Mouse (Mus musculus): ENCODE measurements around the gene Dnah17. TPM values are rescaled to one million over a fixed set of nuclear protein-coding genes. Genes with fewer than 3 reads are reported as not detected.
A peak's percentile ranks its signal among the peaks of the same experiment; 100 is the strongest.

The Dnah17 gene
- total RNA-seq (2021), result under 1 TPM; 0.03 to 0.09 TPM
- long read RNA-seq, experiment 1, result 0 reads
- long read RNA-seq, experiment 2, result 0 reads

DNA sequence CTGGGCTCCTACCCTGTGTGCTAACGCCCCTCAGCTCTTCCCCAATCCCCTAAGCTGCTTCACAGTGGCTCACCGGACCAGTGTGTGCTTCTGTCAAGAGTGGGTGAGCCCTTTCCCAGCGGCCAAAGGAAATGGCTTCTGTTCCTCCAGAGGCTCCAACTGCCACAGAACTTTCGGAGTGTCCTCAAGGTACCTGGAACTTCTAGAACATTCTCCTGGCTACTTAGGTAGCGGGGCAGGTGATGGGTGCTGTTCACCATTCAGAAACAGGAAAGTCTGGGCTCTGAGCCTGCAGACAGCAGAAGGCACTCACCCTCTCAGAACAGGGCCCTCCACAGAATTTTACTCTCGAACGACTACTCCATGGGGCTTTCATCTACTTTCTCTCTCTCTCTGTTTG lies at the start of gene Dnah17:
Dnah17 (minus strand) TSS at position 101 of the 400 bp plus-strand sequence.
- no peak for DNase-seq

DNA sequence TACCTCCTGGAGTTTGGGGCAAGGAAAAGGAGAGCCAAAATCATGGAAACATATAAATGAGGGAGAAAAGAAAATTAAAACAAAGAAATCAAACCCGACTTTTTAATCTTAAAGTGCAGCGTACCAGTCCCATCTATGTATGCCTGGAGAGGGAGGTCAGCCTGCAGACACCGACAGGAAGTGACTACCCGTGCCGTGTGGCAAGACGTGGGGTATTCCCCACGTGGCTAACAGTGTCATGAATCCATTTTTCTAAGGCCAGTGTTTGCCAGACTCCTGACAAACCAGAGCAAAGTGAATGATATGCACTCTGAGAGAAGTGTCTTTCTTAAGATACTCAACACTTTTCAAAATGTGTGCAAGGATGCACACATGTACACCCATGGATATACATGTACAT lies 49.8 kb upstream of the Dnah17 start:
- no peak for DNase-seq

- DNase-seq, result no peak
Observed at GRCm38 (mm10) chr11:118178236-118178635, 47.8 kb upstream of the Dnah17 start.

GRCm38 (mm10) chr11:118174752-118175151 lies 44.3 kb upstream of the Dnah17 start:
- DNase-seq, result no peak

- no peak for DNase-seq
Observed at GRCm38 (mm10) chr11:118172768-118173167, 42.3 kb upstream of the Dnah17 start.

- DNase-seq, result no peak
Observed at GRCm38 (mm10) chr11:118170333-118170732, 39.9 kb upstream of the Dnah17 start.

GRCm38 (mm10) chr11:118168714-118169113 lies 38.3 kb upstream of the Dnah17 start:
- DNase-seq, result no peak

DNA sequence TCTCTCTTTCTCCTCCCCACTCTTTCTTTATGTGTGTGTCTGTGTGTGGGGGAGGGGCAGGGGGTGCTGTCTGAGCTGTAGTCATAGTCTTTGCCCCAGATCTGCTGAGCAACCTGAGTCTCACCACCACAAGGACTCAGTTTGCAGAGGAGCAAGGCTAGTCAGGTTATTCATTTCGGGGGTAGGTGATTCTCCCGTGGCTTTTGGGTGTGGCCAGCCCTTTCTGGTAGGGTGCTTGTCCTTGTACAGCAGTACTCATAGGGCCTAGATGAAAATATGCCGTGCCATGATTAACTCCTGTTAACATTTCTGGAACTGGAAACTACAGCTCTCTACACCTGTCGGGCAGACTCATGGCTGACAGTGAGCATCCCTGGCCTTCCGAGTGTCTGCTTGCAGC lies 36.2 kb upstream of the Dnah17 start:
- no peak for DNase-seq

- no peak for DNase-seq
Observed at GRCm38 (mm10) chr11:118165681-118166080, 35.2 kb upstream of the Dnah17 start.

DNA sequence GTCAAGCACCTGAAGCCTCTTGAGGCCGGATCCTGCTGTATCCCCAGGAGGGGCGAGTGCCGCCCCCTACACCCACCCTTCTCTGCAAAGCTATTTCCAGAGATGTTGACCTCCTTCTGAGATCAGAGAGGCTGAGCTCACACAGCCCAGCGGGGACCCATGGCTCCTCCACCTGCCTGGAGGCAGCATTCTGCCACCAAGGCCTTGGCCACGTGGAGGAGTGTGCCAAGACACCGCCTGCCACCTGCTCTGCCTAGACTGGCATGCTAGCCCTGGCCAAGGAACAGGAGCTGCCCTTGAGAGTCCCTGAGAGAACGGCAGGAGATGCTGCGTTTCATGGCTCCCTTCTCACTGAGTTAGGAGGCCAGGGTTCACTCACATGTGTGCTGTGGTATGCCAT lies 34.1 kb upstream of the Dnah17 start:
- DNase-seq, result no peak

GRCm38 (mm10) chr11:118162245-118162644 lies 31.8 kb upstream of the Dnah17 start:
- no peak for DNase-seq

DNA sequence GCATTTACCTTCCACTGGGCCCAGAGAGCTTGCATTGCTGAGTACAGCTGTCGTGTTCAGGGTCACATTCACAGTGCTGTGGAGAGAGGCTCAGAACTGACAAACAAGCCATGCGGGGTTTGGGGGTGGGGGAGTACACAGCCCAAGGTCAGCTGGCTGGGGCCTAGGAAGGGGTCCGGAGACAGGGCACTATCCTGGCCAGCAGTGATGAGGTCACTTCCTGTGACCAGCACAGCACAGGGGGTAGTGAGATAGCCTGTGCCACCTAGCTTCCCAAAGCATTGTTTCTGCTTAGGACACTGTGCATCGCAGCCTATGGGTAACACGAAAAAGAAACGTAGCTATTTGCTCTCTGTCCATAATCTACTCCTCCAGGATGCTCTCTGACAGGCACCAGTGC lies 30.8 kb upstream of the Dnah17 start:
- peak; percentile 38 for DNase-seq

GRCm38 (mm10) chr11:118160763-118161162 lies 30.3 kb upstream of the Dnah17 start:
- no peak for DNase-seq

GRCm38 (mm10) chr11:118158753-118159152 lies 28.3 kb upstream of the Dnah17 start:
- DNase-seq, result no peak

- DNase-seq, result no peak
Observed at GRCm38 (mm10) chr11:118156480-118157060, 26.1 kb upstream of the Dnah17 start.

DNA sequence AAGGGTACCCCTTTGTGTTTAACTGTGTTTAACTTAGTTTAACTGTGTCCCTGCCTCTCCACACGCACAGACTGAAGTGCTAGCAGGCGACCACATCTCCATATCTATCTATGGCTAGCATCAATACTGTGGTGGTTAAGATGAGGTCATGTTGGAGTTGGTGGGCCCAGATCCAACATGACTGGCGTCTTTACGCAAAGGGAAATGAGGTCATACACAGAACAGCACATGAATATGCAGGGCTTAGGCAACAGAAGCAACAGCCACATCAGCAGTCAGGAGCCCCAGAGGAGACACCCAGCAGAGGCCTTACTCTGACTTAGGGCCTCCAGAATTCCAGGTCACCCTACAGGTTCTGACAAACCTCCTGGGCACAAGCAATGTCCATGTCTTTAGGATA lies 22.5 kb upstream of the Dnah17 start:
- no peak for DNase-seq

DNA sequence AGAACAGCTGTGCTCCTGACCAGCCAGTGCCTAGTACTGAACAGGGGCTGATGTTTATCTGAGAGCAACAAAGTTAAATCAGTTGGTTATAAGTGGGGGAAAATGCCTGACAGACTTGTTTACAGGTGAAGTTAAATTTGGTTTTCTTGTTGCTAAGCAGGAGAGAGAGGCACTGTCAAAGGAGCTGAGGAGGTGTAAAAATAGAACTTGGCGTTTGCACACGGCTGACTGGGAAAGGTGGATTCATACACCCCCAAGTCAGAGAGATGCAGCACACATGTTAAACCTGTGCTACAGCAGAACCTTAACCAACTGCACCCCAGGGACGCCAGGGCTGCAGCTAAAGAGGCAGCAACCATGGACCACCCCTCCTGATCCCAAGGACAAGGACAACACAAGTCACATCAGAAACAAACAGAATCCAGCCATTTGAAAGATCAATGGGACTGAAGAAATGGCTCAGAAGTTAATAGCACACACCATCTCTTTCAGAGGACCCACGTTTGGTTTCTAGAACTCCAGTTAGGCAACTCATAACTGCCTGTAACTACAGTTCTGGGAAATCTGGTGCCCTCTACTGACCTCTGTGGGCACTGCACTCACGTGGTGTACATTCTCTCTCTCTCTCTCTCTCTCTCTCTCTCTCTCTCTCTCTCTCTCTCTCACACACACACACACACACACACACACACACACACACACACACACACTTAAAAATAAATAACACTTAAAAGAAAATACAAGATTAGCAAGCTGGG lies 21.2 kb upstream of the Dnah17 start:
- DNase-seq, result no peak

GRCm38 (mm10) chr11:118150115-118150701 lies 19.8 kb upstream of the Dnah17 start:
- DNase-seq, result peak; percentile 54

DNA sequence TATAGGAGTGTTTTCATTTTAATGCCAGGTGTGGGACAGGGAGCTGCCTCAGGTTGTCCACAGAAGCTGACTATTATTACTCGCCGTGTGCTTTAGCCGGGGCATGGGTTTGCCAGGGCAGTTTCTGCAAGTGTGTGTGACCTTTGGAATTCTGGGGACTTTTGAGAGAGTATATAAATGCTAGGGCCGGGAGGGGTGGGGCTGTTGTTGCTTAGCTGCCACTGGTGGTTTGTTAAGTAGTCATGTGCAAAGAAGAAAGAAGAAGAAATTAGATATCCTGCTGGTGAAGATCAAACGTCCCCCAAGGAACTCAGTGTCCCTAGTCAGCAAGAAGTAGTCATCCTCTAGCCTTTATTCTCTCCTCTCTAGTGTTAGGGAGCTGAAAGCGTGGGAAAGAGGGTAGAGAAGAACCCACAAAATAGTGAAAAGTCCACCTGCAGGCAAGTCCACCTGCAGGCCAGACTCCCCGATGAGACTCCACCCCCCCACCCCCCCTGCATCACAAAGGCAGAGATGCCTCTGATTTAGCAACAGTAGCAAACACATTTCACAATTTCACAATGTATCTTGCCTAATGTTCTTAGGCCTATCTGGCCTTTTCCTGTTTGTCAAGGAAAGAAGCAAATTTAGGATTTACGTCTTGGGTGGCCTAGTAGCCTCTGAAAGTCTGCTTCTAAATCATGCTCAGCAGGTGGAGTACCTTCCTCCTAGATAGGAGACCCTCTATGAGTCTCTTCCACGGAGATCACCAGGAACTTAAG lies 17.6 kb upstream of the Dnah17 start:
- no peak for DNase-seq

GRCm38 (mm10) chr11:118146446-118146845 lies 16.0 kb upstream of the Dnah17 start:
- DNase-seq, result no peak

DNA sequence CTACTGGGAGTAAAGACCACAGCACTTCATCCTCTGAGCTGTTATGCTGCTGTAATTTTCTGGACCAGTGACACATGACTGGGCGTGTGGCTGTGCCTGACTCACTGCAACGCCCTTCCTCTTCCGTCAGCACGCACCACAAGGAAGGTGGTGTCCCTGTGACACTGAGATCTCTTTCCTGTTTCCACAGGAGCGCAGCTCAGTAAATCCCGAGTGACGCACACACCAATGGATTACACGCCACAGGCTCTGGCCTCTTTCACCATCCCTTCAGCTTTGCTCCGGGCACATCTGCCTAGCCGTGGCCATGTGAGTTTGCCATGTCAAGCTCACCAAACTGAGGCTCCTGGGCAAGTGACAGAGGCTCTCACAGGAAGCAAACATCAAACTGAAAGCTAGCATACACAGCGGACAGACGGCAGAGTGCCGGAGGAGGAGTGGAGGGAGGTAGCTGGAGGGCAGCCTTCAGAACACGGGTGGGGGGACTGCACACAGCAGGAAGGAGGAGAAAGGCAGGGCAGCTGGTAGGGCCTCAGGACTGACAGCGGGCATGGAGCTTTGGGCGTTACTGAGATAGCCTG lies 15.4 kb upstream of the Dnah17 start:
- peak; percentile 41 for DNase-seq

DNA sequence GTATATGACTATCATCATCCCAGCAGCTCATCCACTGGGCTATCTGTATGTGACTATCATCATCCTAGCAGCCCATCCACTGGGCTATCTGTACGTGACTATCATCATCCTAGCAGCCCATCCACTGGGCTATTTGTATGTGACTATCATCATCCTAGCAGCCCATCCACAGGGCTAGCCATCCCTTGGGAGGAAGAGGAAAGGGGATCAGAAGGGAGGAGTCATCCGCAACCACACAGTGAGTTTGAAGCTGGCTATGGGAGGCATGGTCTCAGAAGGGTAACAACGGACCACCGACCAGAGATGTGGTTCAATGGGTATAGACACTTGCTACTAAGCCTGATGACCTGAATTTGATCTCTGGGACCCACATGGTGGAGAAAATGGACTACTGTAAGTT lies 14.7 kb upstream of the Dnah17 start:
- DNase-seq, result no peak

All from adrenal gland, postnatal 10 days (tissue).